Mouse (Mus musculus): ENCODE measurements around the gene Znrf2. TPM values are rescaled to one million over a fixed set of nuclear protein-coding genes. Genes with fewer than 3 reads are reported as not detected.
"Not testable (repeated sequence)": the region's sequence is repeated elsewhere in the genome, so short reads cannot be mapped to it uniquely, and the experiment has no call there.

Gene Znrf2
- polyA plus RNA-seq, 1 experiment from 2014 or later: 5.1 TPM

DNA sequence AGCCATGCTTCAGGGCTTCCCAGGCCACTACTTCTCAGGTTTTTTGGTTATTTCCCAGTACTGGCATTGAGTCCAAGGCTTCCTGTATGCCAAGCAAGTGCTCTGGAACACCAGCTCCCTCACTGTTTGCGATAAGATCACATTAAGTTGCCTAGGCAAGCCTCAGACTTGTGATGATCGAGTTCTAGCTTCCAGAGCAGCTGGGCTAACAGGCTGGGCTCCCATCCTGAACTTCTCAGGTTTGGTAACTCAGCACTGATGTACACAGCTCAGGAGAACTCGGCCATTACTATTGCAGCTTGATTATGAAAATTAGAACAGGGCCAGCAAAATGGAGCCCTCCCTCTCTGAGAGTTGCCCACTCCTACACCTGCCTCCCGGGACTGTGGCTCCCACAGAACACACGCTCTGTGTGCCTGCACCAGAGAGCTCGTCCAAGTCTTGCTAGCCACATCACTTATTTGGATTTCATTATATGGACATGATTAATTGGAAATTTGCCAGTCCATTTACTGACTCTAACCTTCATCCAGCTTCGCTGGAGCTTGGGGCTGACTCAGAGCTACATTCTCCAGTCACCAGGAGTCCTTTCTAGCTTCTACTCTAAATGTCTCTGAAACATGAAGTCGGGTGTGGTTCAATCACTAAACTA, 14.5 kb downstream of the Znrf2 start:
- Histone ChIP-seq H3K4me2 (no peak overlapping the region), H3K36me3 (no peaks in the 10 kb centered on the region), H3K4me1 (replicated peaks) (peaks cover 12% of the 10 kb centered on the region), H3K27me3 (no peaks in the 10 kb centered on the region), H3K4me3 (no peak overlapping the region), H3K27ac (replicated peaks) (no peak overlapping the region), H3K9ac (no peak overlapping the region), H3K9me3 (no peaks in the 10 kb centered on the region)
- 64% methylated on average over 8 of the region's 8 CpGs for WGBS
- ATAC-seq (ENCODE audit: low read depth): no peak

GRCm38 (mm10) chr6:54833427-54833826, 16.7 kb downstream of the Znrf2 start:
- Histone ChIP-seq H3K9me3 (no peaks in the 10 kb centered on the region), H3K4me1 (replicated peaks) (peaks cover 12% of the 10 kb centered on the region), H3K27me3 (no peaks in the 10 kb centered on the region), H3K4me3 (no peak overlapping the region), H3K27ac (replicated peaks) (no peak overlapping the region), H3K9ac (no peak overlapping the region), H3K36me3 (no peaks in the 10 kb centered on the region), H3K4me2 (no peak overlapping the region)
- 69% methylated on average over 2 of the region's 2 CpGs for WGBS
- ATAC-seq (ENCODE audit: low read depth): no peak

- H3K27ac ChIP-seq (replicated peaks): no peak overlapping the region
- H3K9ac ChIP-seq: no peak overlapping the region
- no peaks in the 10 kb centered on the region for H3K27me3 ChIP-seq
- no peak for ATAC-seq (ENCODE audit: low read depth)
- H3K4me3 ChIP-seq: no peak overlapping the region
- H3K36me3 ChIP-seq: no peaks in the 10 kb centered on the region
- H3K9me3 ChIP-seq: 0 out of 2 replicates have a peak, but pooled peaks cover 6% of the 10 kb centered on the region
- H3K4me2 ChIP-seq: no peak overlapping the region
- no peaks in the 10 kb centered on the region for H3K4me1 ChIP-seq (replicated peaks)
Measured at GRCm38 (mm10) chr6:54836666-54837065, 19.9 kb downstream of the Znrf2 start.

- Histone ChIP-seq H3K36me3 (no peaks in the 10 kb centered on the region), H3K9me3 (0 out of 2 replicates have a peak, but pooled peaks cover 6% of the 10 kb centered on the region), H3K4me2 (no peak overlapping the region), H3K4me1 (replicated peaks) (peaks cover 6% of the 10 kb centered on the region), H3K27ac (replicated peaks) (no peak overlapping the region), H3K27me3 (no peaks in the 10 kb centered on the region), H3K4me3 (no peak overlapping the region), H3K9ac (no peak overlapping the region)
- no peak for ATAC-seq (ENCODE audit: low read depth)
Measured at GRCm38 (mm10) chr6:54841399-54841798, 24.7 kb downstream of the Znrf2 start.

- 27% methylated on average over 1 of the region's 1 CpGs for WGBS
Measured at GRCm38 (mm10) chr6:54842041-54842440, 25.3 kb downstream of the Znrf2 start.

GRCm38 (mm10) chr6:54848546-54848945, 31.8 kb downstream of the Znrf2 start:
- Histone ChIP-seq H3K4me1 (replicated peaks) (peaks cover 21% of the 10 kb centered on the region), H3K4me2 (no peak overlapping the region), H3K9me3 (no peaks in the 10 kb centered on the region), H3K27me3 (no peaks in the 10 kb centered on the region), H3K36me3 (no peaks in the 10 kb centered on the region), H3K4me3 (no peak overlapping the region), H3K9ac (no peak overlapping the region), H3K27ac (replicated peaks) (no peak overlapping the region)
- no peak for ATAC-seq (ENCODE audit: low read depth)
- 84% methylated on average over 3 of the region's 3 CpGs for WGBS

More at GRCm38 (mm10) chr6:54842041-54842440, 25.3 kb downstream of the Znrf2 start:
- ATAC-seq (ENCODE audit: low read depth): no peak
- Histone ChIP-seq H3K9ac (no peak overlapping the region), H3K4me1 (replicated peaks) (peaks cover 6% of the 10 kb centered on the region), H3K27ac (replicated peaks) (no peak overlapping the region), H3K27me3 (no peaks in the 10 kb centered on the region), H3K9me3 (0 out of 2 replicates have a peak, but pooled peaks cover 6% of the 10 kb centered on the region), H3K4me2 (no peak overlapping the region), H3K36me3 (no peaks in the 10 kb centered on the region), H3K4me3 (no peak overlapping the region)

- Histone ChIP-seq H3K9me3 (no peaks in the 10 kb centered on the region), H3K4me1 (replicated peaks) (peaks cover 16% of the 10 kb centered on the region), H3K27ac (replicated peaks) (no peak overlapping the region), H3K4me2 (no peak overlapping the region), H3K9ac (no peak overlapping the region), H3K27me3 (no peaks in the 10 kb centered on the region), H3K4me3 (no peak overlapping the region), H3K36me3 (no peaks in the 10 kb centered on the region)
- no peak for ATAC-seq (ENCODE audit: low read depth)
- 47% methylated on average over 4 of the region's 4 CpGs for WGBS
Measured at GRCm38 (mm10) chr6:54849179-54850156, 32.8 kb downstream of the Znrf2 start.

DNA sequence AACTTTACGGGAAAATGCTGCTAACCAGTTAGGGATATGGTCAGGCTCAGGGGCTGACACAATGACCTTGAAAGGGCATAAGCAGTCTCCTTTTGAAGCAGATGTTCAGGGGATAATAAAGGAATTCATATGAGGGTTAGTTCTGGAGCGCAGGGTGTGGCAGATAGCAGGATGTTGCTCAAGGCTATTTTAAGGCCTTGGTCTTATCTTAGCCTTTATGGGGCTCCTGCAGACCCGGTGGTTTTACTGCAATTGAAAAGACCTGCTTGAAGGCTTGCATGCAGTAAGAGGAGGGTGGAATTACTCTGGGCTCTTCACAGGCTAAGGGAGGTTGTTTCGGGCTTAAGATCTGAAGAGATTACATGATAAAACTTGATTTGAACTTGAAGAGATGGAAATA, 35.1 kb downstream of the Znrf2 start:
- no peak overlapping the region for H3K4me2 ChIP-seq
- no peaks in the 10 kb centered on the region for H3K9me3 ChIP-seq
- H3K9ac ChIP-seq: no peak overlapping the region
- H3K27ac ChIP-seq (replicated peaks): no peak overlapping the region
- no peaks in the 10 kb centered on the region for H3K36me3 ChIP-seq
- no peaks in the 10 kb centered on the region for H3K27me3 ChIP-seq
- no peak overlapping the region for H3K4me3 ChIP-seq
- ATAC-seq (ENCODE audit: low read depth): no peak
- H3K4me1 ChIP-seq (replicated peaks): peaks cover 16% of the 10 kb centered on the region
- 47% methylated on average over 4 of the region's 4 CpGs for WGBS

DNA sequence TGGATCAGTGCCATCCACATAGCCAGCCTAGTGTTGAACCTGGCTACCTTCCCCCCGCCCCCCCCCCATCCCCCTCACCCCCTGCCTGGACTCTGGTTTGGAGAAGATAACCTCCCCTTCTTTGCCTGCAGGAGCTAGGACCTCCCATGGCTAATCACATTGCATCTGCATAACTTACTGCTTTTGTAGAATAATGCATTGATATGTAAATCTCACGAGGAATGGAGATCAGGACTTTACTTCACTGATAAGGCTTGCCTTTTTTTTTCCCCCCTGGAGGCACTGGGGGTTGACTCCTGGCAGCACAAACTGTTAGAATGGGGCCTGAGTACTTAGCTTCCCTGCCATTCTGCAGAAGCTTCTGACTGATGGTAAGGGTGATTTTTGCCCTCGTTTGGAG, 36.0 kb downstream of the Znrf2 start:
- no peak for ATAC-seq (ENCODE audit: low read depth)
- 9% methylated on average over 3 of the region's 3 CpGs for WGBS

GRCm38 (mm10) chr6:54854859-54855258, 38.1 kb downstream of the Znrf2 start:
- Histone ChIP-seq H3K4me3 (no peak overlapping the region), H3K27me3 (no peaks in the 10 kb centered on the region), H3K4me2 (no peak overlapping the region), H3K9ac (no peak overlapping the region), H3K36me3 (no peaks in the 10 kb centered on the region), H3K4me1 (replicated peaks) (peaks cover 16% of the 10 kb centered on the region), H3K9me3 (no peaks in the 10 kb centered on the region), H3K27ac (replicated peaks) (no peak overlapping the region)
- WGBS: 50% methylated on average over 4 of the region's 4 CpGs
- no peak for ATAC-seq (ENCODE audit: low read depth)

More for the DNA sequence above, 36.0 kb downstream of the Znrf2 start:
- H3K36me3 ChIP-seq: no peaks in the 10 kb centered on the region
- H3K27me3 ChIP-seq: no peaks in the 10 kb centered on the region
- H3K4me1 ChIP-seq (replicated peaks): peaks cover 16% of the 10 kb centered on the region
- no peak overlapping the region for H3K9ac ChIP-seq
- H3K4me2 ChIP-seq: no peak overlapping the region
- H3K4me3 ChIP-seq: no peak overlapping the region
- no peaks in the 10 kb centered on the region for H3K9me3 ChIP-seq
- no peak overlapping the region for H3K27ac ChIP-seq (replicated peaks)

GRCm38 (mm10) chr6:54855801-54856583, 39.3 kb downstream of the Znrf2 start:
- Histone ChIP-seq H3K4me2 (no peak overlapping the region), H3K4me1 (replicated peaks) (peaks cover 16% of the 10 kb centered on the region), H3K27ac (replicated peaks) (no peak overlapping the region), H3K4me3 (no peak overlapping the region), H3K36me3 (no peaks in the 10 kb centered on the region), H3K9ac (no peak overlapping the region), H3K27me3 (no peaks in the 10 kb centered on the region), H3K9me3 (no peaks in the 10 kb centered on the region)
- ATAC-seq (ENCODE audit: low read depth): no peak
- WGBS: 50% methylated on average over 4 of the region's 4 CpGs

DNA sequence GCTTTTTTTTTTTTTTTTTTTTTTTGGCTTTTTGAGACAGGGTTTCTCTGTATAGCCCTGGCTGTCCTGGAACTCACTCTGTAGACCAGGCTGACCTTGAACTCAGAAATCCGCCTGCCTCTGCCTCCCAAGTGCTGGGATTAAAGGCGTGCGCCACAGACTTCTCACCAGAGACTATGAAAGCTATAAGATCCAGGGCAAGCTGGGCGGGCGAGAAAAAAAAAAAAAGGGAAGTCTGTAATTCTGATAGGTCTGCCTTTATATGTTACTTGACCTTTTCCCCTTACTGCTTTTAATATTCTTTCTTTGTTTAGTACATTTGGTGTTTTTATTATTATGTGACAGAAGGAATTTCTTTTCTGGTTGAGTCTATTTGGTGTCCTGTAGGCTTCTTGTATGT, 42.4 kb downstream of the Znrf2 start:
- H3K9me3 ChIP-seq; ATAC-seq (ENCODE audit: low read depth); H3K4me3 ChIP-seq; H3K27me3 ChIP-seq; H3K27ac ChIP-seq (replicated peaks); H3K4me1 ChIP-seq (replicated peaks); H3K9ac ChIP-seq; H3K36me3 ChIP-seq; H3K4me2 ChIP-seq: not testable (repeated sequence)
- WGBS: 97% methylated on average over 5 of the region's 5 CpGs

Data from neural tube, embryonic 13.5 days (tissue).